Comparison of ENCODE assay signal across 13 mouse cellular contexts in the genomic region with DNA sequence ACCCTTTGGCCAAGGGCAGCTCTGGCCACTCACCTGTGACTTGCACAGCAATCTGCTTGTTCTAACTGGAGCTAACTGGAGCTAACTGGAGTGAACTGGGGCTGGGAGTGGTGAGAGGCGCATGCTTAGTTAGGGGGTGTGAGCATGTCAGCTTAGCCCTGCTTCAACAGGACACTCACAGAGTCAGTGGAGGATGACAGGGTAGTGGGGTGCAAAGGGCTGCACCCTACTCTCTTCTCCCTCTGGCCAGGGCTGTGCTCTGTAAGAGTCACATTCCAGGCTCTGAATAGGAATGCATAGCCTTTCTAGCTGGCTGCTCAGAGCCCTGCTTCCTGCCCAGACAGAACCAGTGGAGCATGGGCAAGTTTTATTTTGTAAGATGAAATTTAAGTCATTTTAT.
DNase-seq lines count a peak whose midpoint lies in the region; ATAC-seq and TF ChIP-seq lines count a peak whose summit lies in the region.
"Had no signal": no experiment of that assay in that cellular context is flagged by ENCODE, and none has a peak within 500 bp of the region (broad histone marks: within the 10 kb centered on the region; RNA-seq: fewer than 3 reads in every experiment).

No protein-coding gene starts in this region.

- no peak overlapping the region for H3K4me3 ChIP-seq in heart, embryonic 13.5 days
- H3K4me3 ChIP-seq in heart, embryonic 12.5 days, result no peak overlapping the region
- H3K4me3 ChIP-seq in embryonic fibroblast, embryonic 13.5 days (ENCODE audit: insufficient read depth, low read length), result no peak overlapping the region
- no peak overlapping the region for H3K4me3 ChIP-seq in stomach, postnatal 0 days (ENCODE audit: low read depth, low read length)
- H3K4me3 ChIP-seq: liver, embryonic 12.5 days; midbrain, embryonic 12.5 days had no signal

- H3K27ac ChIP-seq in heart, embryonic 13.5 days (replicated peaks), result no peak overlapping the region
- H3K27ac ChIP-seq in heart, embryonic 12.5 days (ENCODE audit: poor library complexity, severe bottlenecking), result no peak overlapping the region
- H3K27ac ChIP-seq in embryonic fibroblast, embryonic 13.5 days (ENCODE audit: insufficient read depth, low read length), result peak overlapping the region; percentile 34
- H3K27ac ChIP-seq in stomach, postnatal 0 days (replicated peaks), result peak overlapping the region; percentile 61
- H3K27ac ChIP-seq: liver, embryonic 12.5 days; midbrain, embryonic 12.5 days had no signal

- no peak overlapping the region for H3K4me2 ChIP-seq in heart, embryonic 13.5 days
- H3K4me2 ChIP-seq in heart, embryonic 12.5 days, result no peak overlapping the region
- H3K4me2 ChIP-seq in stomach, postnatal 0 days (replicated peaks; ENCODE audit: low read depth), result no peak overlapping the region
- H3K4me2 ChIP-seq: liver, embryonic 12.5 days; midbrain, embryonic 12.5 days had no signal

- peak overlapping the region; percentile 28; the same call in 1 of the 2 replicates for H3K9ac ChIP-seq in heart, embryonic 13.5 days
- H3K9ac ChIP-seq in heart, embryonic 12.5 days, result no peak overlapping the region
- H3K9ac ChIP-seq in stomach, postnatal 0 days (ENCODE audit: low read length), result 0 out of 2 replicates have a peak overlapping the region, but pooled peaks have one; percentile 27
- H3K9ac ChIP-seq: liver, embryonic 12.5 days; midbrain, embryonic 12.5 days had no signal

- no peak for TF ChIP-seq CTCF in embryonic fibroblast, embryonic 13.5 days (IDR thresholded peaks at IDR 0.05; ENCODE audit: borderline replicate concordance, insufficient read depth, low read length)
- TF ChIP-seq CTCF in stomach, postnatal 0 days (IDR thresholded peaks at IDR 0.05; ENCODE audit: low read depth), result no peak

- peaks cover 7% of the 10 kb centered on the region; the same call in 1 of the 2 replicates for H3K9me3 ChIP-seq in heart, embryonic 13.5 days
- no peaks in the 10 kb centered on the region for H3K9me3 ChIP-seq in heart, embryonic 12.5 days (replicated peaks)
- H3K9me3 ChIP-seq in stomach, postnatal 0 days (ENCODE audit: control insufficient read depth, low read length), result no peaks in the 10 kb centered on the region
- H3K9me3 ChIP-seq: liver, embryonic 12.5 days; midbrain, embryonic 12.5 days had no signal

- no peaks in the 10 kb centered on the region for H3K27me3 ChIP-seq in heart, embryonic 13.5 days (replicated peaks)
- no peaks in the 10 kb centered on the region for H3K27me3 ChIP-seq in heart, embryonic 12.5 days (replicated peaks)
- H3K27me3 ChIP-seq in stomach, postnatal 0 days (ENCODE audit: control insufficient read depth, insufficient read depth, low read length), result no peaks in the 10 kb centered on the region
- H3K27me3 ChIP-seq: midbrain, embryonic 12.5 days had no signal

- TF ChIP-seq EP300 in stomach, postnatal 0 days (optimal IDR thresholded peaks at IDR 0.05), result no peak

- peaks cover 30% of the 10 kb centered on the region for H3K4me1 ChIP-seq in heart, embryonic 13.5 days
- peaks cover 29% of the 10 kb centered on the region for H3K4me1 ChIP-seq in heart, embryonic 12.5 days (replicated peaks)
- H3K4me1 ChIP-seq in embryonic fibroblast, embryonic 13.5 days (ENCODE audit: control insufficient read depth, insufficient read depth, low read length), result peaks cover 28% of the 10 kb centered on the region
- no peaks in the 10 kb centered on the region for H3K4me1 ChIP-seq in stomach, postnatal 0 days (replicated peaks; ENCODE audit: control insufficient read depth, insufficient read depth)
- H3K4me1 ChIP-seq: liver, embryonic 12.5 days; midbrain, embryonic 12.5 days had no signal

- TF ChIP-seq POLR2A in embryonic fibroblast, embryonic 13.5 days (IDR thresholded peaks at IDR 0.05; ENCODE audit: low read depth, low read length), result no peak

- 0 out of 2 replicates have a peak, but pooled peaks cover 4% of the 10 kb centered on the region for H3K36me3 ChIP-seq in heart, embryonic 13.5 days
- peaks cover 8% of the 10 kb centered on the region; the same call in 1 of the 2 replicates for H3K36me3 ChIP-seq in heart, embryonic 12.5 days
- H3K36me3 ChIP-seq in stomach, postnatal 0 days (ENCODE audit: control insufficient read depth, insufficient read depth, low read length), result no peaks in the 10 kb centered on the region
- H3K36me3 ChIP-seq: liver, embryonic 12.5 days; midbrain, embryonic 12.5 days had no signal

- peak; percentile 64 for DNase-seq in kidney, postnatal 14 days
- no peak for DNase-seq in stomach, postnatal 0 days (ENCODE audit: low spot score)
- DNase-seq in right cerebral cortex, postnatal 14 days, result no peak
- no peak for DNase-seq in gastrocnemius, adult 18-20 months (ENCODE audit: low spot score)
- DNase-seq: cerebellum, adult 8-10 months; heart, adult 18-20 months; lung, postnatal 14 days had no signal

- ATAC-seq in heart, embryonic 13.5 days (ENCODE audit: extremely low read depth, insufficient number of reproducible peaks, low FRiP score, low TSS enrichment), result no peak
- no peak for ATAC-seq in heart, embryonic 12.5 days (ENCODE audit: insufficient number of reproducible peaks, low FRiP score)
- no peak for ATAC-seq in stomach, postnatal 0 days (ENCODE audit: low FRiP score, low TSS enrichment)
- ATAC-seq in monocyte, adult 5-6 weeks (replicated peaks; ENCODE audit: insufficient number of reproducible peaks, low FRiP score, low TSS enrichment, poor library complexity, severe bottlenecking), result no peak
- ATAC-seq: liver, embryonic 12.5 days had no signal

- 79% methylated on average over 1 of the region's 1 CpGs for WGBS in heart, embryonic 13.5 days
- 87% methylated on average over 1 of the region's 1 CpGs for WGBS in heart, embryonic 12.5 days
- WGBS in stomach, postnatal 0 days, result 88% methylated on average over 1 of the region's 1 CpGs

Comparison
In these comparisons a context has a peak if more than half of its experiments do, and no peak if none do; other contexts are left out.
1. H3K27ac ChIP-seq: peak in embryonic fibroblast, embryonic 13.5 days (single experiment) and stomach, postnatal 0 days (single experiment); none in heart, embryonic 13.5 days (single experiment) and heart, embryonic 12.5 days (single experiment).